Mouse (Mus musculus) frontal cortex, postnatal 10 days (tissue): Measurements from ENCODE around the gene Rhot2.
A peak's percentile ranks its signal among the peaks of the same experiment; 100 is the strongest.

Experiments used
- DNase-seq, 2 experiments: peaks; one replicate each; pipeline ENCODE4 v3.0.0; 2022; ENCODE audit warnings: low spot score in 2 of 2, mixed read lengths in 1 of 2

Gene Rhot2

GRCm38 (mm10) chr17:25796211-25796771, 48.4 kb downstream of the Rhot2 start:
- no peak for DNase-seq

GRCm38 (mm10) chr17:25795609-25796092, 49.0 kb downstream of the Rhot2 start, which contains the start of gene AC134908.4:
Gene AC134908.4, minus strand, starts transcription at chr17:25795659.
- DNase-seq, result peak; percentile 61 to 74

- no peak for DNase-seq
These were observed 49.7 kb downstream of the Rhot2 start for GRCm38 (mm10) chr17:25794998-25795397.

- DNase-seq, result no peak
These were observed 50.5 kb downstream of the Rhot2 start for GRCm38 (mm10) chr17:25794197-25794596.

GRCm38 (mm10) chr17:25792615-25793014, 52.0 kb downstream of the Rhot2 start, which contains the start of gene Fam173a:
Gene Fam173a, minus strand, starts transcription at chr17:25792901.
- DNase-seq, result peak; percentile 76 to 79

- peak; percentile 72 to 83 for DNase-seq
These were observed 52.7 kb downstream of the Rhot2 start for GRCm38 (mm10) chr17:25791843-25792527.

GRCm38 (mm10) chr17:25791320-25791842, 53.3 kb downstream of the Rhot2 start:
- no peak for DNase-seq
